Mouse (Mus musculus): Measurements from ENCODE around the gene Zfp282. TPM values are rescaled to one million over a fixed set of nuclear protein-coding genes. Genes with fewer than 3 reads are reported as not detected.
A peak's percentile ranks its signal among the peaks of the same experiment; 100 is the strongest.

The Zfp282 gene
- polyA plus RNA-seq, 1 experiment from 2014 or later: 14.5 TPM

DNA sequence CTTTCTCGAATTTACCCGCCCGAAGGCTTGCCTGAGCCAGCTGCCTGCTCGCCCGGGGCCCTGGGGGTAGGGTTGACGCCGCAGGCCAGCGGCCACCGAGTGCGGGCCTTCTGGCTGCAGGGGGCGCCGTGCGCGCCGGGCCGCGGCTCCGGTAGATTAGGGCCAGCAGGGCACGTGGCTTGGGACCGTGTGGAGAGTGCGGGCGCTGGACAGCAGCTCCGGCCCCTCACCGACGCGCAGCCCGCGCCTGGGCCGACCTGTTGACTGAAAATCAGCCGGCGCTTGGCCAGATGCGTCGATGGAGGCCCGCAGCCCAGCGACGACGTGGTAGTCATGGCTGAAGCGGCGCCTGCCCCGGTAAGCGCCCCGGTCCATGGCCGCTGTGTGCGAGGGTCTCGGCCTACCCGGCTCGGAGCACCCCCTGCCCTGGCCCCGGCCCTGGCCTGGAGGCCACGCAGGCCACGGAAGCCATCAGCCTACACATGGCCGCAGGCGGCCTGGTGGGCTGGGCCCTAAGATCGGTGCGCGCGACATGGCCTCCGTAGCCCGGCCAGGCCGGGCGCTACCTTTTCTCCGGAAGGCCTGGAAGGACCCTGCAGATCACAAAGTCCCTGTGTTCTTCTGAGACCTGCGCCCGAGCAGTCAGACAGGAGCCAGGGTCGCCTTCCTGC is 66.2 kb downstream of the Zfp282 start:
- H3K4me1 ChIP-seq (ENCODE audit: control insufficient read depth, insufficient read depth, low read length): peaks cover 3% of the 10 kb centered on the region; the same call in 1 of the 2 replicates
- H3K36me3 ChIP-seq (ENCODE audit: control insufficient read depth, insufficient read depth, low read length): peaks cover 5% of the 10 kb centered on the region
- H3K4me3 ChIP-seq (ENCODE audit: low read length): peak overlapping the region; percentile 46
- ATAC-seq (ENCODE audit: low FRiP score, low TSS enrichment): peak; percentile 96
- 12% methylated on average over 62 of the region's 64 CpGs for WGBS
- peak overlapping the region; percentile 85 for H3K4me2 ChIP-seq (replicated peaks; ENCODE audit: low read depth, low read length)
- H3K9ac ChIP-seq (ENCODE audit: low read depth, low read length): peak overlapping the region; percentile 80
- H3K27me3 ChIP-seq (ENCODE audit: control insufficient read depth, insufficient read depth, low read length): no peaks in the 10 kb centered on the region
- H3K9me3 ChIP-seq (ENCODE audit: control insufficient read depth, low read length): no peaks in the 10 kb centered on the region
- peak overlapping the region; percentile 30 for H3K27ac ChIP-seq (ENCODE audit: low read depth, low read length)

DNA sequence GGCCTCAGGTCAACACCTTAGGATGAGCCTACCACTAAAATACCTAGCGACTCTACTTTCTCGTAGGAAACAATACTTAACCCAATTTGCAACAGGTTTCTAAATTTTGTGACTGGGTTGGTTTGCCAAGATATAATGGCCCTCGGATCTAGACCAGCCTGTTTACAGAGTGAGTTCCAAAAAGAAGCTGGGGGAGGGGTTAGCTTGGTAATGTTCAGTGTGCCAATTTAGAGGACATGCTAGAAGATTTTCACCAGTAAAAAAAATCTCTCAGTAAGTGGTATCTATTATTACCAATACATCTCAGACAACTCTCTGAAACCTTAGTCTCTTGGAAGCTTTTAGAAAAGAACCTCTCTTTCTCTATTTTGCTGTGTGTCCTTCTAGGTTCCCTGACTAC is 66.7 kb downstream of the Zfp282 start:
- Histone ChIP-seq H3K27ac (ENCODE audit: low read depth, low read length) (no peak overlapping the region; the same call in 1 of the 2 replicates), H3K9ac (ENCODE audit: low read depth, low read length) (peak overlapping the region; percentile 80), H3K27me3 (ENCODE audit: control insufficient read depth, insufficient read depth, low read length) (no peaks in the 10 kb centered on the region), H3K9me3 (ENCODE audit: control insufficient read depth, low read length) (no peaks in the 10 kb centered on the region), H3K4me3 (ENCODE audit: low read length) (peak overlapping the region; percentile 46), H3K4me1 (ENCODE audit: control insufficient read depth, insufficient read depth, low read length) (peaks cover 3% of the 10 kb centered on the region; the same call in 1 of the 2 replicates), H3K36me3 (ENCODE audit: control insufficient read depth, insufficient read depth, low read length) (peaks cover 5% of the 10 kb centered on the region), H3K4me2 (replicated peaks; ENCODE audit: low read depth, low read length) (peak overlapping the region; percentile 85)
- WGBS: 78% methylated on average over 3 of the region's 3 CpGs
- ATAC-seq (ENCODE audit: low FRiP score, low TSS enrichment): no peak

DNA sequence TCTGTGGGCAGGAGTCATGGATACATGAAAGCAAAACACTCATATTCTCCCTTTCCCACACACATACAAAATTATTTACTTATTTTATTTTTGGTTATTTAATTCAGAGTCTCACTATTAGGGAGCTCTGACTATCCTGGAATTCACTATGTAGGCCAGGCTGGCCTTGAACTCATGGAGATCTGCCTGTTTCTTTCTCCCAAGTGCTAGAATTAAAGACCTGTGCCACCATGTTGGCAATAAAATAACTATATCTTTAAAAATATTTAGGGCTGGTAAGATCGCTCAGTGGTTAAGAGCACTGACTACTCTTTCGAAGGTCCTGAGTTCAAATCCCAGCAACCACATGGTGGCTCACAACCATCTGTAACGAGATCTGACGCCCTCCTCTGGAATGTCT is 70.4 kb downstream of the Zfp282 start:
- Histone ChIP-seq H3K4me3 (ENCODE audit: low read length) (no peak overlapping the region), H3K9ac (ENCODE audit: low read depth, low read length) (no peak overlapping the region), H3K27me3 (ENCODE audit: control insufficient read depth, insufficient read depth, low read length) (no peaks in the 10 kb centered on the region), H3K9me3 (ENCODE audit: control insufficient read depth, low read length) (no peaks in the 10 kb centered on the region), H3K36me3 (ENCODE audit: control insufficient read depth, insufficient read depth, low read length) (peaks cover 5% of the 10 kb centered on the region), H3K4me1 (ENCODE audit: control insufficient read depth, insufficient read depth, low read length) (peaks cover 3% of the 10 kb centered on the region; the same call in 1 of the 2 replicates), H3K27ac (ENCODE audit: low read depth, low read length) (no peak overlapping the region), H3K4me2 (replicated peaks; ENCODE audit: low read depth, low read length) (no peak overlapping the region)
- ATAC-seq (ENCODE audit: low FRiP score, low TSS enrichment): no peak
- 94% methylated on average over 4 of the region's 4 CpGs for whole genome bisulfite sequencing

DNA sequence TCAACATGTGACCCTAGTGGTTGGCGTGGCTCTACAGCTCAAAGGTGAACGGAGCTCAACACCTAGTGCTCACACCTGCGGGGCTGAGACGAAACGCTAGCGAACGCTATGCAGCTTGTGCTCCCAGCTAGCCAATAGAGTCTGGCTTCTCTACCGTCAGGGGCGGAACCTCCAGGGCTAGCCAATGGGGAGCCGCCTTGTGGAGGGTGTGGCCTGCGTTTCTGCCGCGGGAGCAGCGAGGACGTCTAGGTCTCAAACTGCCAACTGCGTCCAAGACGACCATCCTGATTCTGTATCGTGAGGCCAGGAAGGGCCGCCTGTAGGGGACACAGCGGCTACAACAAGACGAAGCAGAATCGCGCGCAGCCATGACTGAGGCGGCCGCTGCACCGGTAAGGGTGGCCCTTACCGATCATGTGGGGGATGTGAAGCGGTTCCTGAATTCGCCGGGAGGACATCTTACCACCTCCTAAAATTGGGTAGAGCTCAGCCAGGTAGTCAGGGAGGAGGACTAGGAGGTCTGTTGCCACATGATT is 76.3 kb downstream of the Zfp282 start, which contains the start of gene Zfp956:
Zfp956 (plus strand) TSS at position 200 of the 536 bp plus-strand sequence.
- Histone ChIP-seq H3K27me3 (ENCODE audit: control insufficient read depth, insufficient read depth, low read length) (no peaks in the 10 kb centered on the region), H3K27ac (ENCODE audit: low read depth, low read length) (no peak within 1 kb of the TSS), H3K4me2 (replicated peaks; ENCODE audit: low read depth, low read length) (peak within 1 kb of the TSS; percentile 69), H3K9ac (ENCODE audit: low read depth, low read length) (peak within 1 kb of the TSS; percentile 63), H3K36me3 (ENCODE audit: control insufficient read depth, insufficient read depth, low read length) (peaks cover 7% of the 10 kb centered on the region; the same call in 1 of the 2 replicates), H3K9me3 (ENCODE audit: control insufficient read depth, low read length) (no peaks in the 10 kb centered on the region), H3K4me3 (ENCODE audit: low read length) (peak within 1 kb of the TSS; percentile 59), H3K4me1 (ENCODE audit: control insufficient read depth, insufficient read depth, low read length) (no peaks in the 10 kb centered on the region)
- WGBS: under 1% methylated on average over 31 of the region's 31 CpGs
- peak; percentile 99 for ATAC-seq (ENCODE audit: low FRiP score, low TSS enrichment)

DNA sequence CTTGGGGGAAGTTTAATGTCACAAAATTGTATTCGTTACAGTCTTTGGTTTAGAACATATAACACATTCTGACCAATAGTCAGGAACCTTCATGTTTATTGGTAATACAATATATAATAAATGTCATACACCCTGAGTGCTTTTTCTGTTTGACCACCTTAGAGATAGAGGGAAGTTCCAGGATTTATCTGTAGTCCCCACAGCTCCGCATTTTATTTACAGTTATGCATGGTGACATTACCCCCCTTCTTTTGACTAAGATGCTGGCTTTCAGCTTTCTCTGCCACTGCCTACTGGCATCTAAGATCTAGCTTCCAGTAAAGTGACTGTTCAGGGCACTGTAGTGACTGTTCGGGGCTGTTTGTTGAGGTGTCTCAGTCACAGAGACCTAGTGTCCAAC is 77.4 kb downstream of the Zfp282 start:
- H3K9me3 ChIP-seq (ENCODE audit: control insufficient read depth, low read length): no peaks in the 10 kb centered on the region
- no peak overlapping the region for H3K9ac ChIP-seq (ENCODE audit: low read depth, low read length)
- H3K27me3 ChIP-seq (ENCODE audit: control insufficient read depth, insufficient read depth, low read length): no peaks in the 10 kb centered on the region
- H3K36me3 ChIP-seq (ENCODE audit: control insufficient read depth, insufficient read depth, low read length): peaks cover 7% of the 10 kb centered on the region; the same call in 1 of the 2 replicates
- no peak for ATAC-seq (ENCODE audit: low FRiP score, low TSS enrichment)
- peak overlapping the region; percentile 59; the same call in 1 of the 2 replicates for H3K4me3 ChIP-seq (ENCODE audit: low read length)
- no peak overlapping the region for H3K27ac ChIP-seq (ENCODE audit: low read depth, low read length)
- peak overlapping the region; percentile 69 for H3K4me2 ChIP-seq (replicated peaks; ENCODE audit: low read depth, low read length)
- H3K4me1 ChIP-seq (ENCODE audit: control insufficient read depth, insufficient read depth, low read length): no peaks in the 10 kb centered on the region
- 82% methylated on average over 3 of the region's 3 CpGs for WGBS

DNA sequence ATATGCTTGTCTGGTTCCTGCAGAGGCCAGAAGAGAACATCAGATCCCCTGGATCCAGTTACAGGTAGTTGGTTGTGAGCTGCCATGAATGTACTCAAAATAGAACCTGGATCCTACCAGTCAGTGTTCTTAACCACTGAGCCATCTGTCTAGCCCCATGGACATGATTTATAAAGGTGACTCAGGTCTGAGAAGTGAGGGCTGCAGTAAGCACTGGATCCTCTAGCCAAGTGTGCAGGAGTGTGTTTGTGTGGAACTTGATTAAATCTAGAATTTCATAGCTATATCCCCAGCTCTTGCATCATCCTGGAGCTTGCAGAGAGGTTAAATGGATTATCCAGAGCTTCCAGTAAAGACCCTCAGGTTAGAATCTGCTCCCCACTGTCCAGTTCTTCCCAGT is 80.8 kb downstream of the Zfp282 start:
- no peaks in the 10 kb centered on the region for H3K9me3 ChIP-seq (ENCODE audit: control insufficient read depth, low read length)
- no peak overlapping the region for H3K4me2 ChIP-seq (replicated peaks; ENCODE audit: low read depth, low read length)
- H3K27me3 ChIP-seq (ENCODE audit: control insufficient read depth, insufficient read depth, low read length): no peaks in the 10 kb centered on the region
- ATAC-seq (ENCODE audit: low FRiP score, low TSS enrichment): no peak
- H3K4me1 ChIP-seq (ENCODE audit: control insufficient read depth, insufficient read depth, low read length): no peaks in the 10 kb centered on the region
- peaks cover 22% of the 10 kb centered on the region for H3K36me3 ChIP-seq (ENCODE audit: control insufficient read depth, insufficient read depth, low read length)
- no peak overlapping the region for H3K27ac ChIP-seq (ENCODE audit: low read depth, low read length)
- H3K9ac ChIP-seq (ENCODE audit: low read depth, low read length): no peak overlapping the region
- no peak overlapping the region for H3K4me3 ChIP-seq (ENCODE audit: low read length)

Other genes starting within 250 kb of the Zfp282 start
- gene Pdia4, start 63.8 kb upstream of the Zfp282 start, polyA plus RNA-seq (2014; fragmentation: Nextera tagmentation; extraction: Ambion mirVana): 228 and 351 TPM in 2 replicates
- 2.1 and 3.1 TPM in 2 replicates for gene Zfp786, start 46.3 kb upstream of the Zfp282 start, polyA plus RNA-seq (2014; fragmentation: Nextera tagmentation; extraction: Ambion mirVana)
- gene Zfp398, start 41.5 kb upstream of the Zfp282 start, polyA plus RNA-seq (2014; fragmentation: Nextera tagmentation; extraction: Ambion mirVana): 8.6 and 11.6 TPM in 2 replicates
- gene Zfp212, start 43.3 kb downstream of the Zfp282 start, polyA plus RNA-seq (2014; fragmentation: Nextera tagmentation; extraction: Ambion mirVana): 11.6 and 15.3 TPM in 2 replicates
- 6.6 and 8.2 TPM in 2 replicates for gene Zfp956, start 76.2 kb downstream of the Zfp282 start, polyA plus RNA-seq (2014; fragmentation: Nextera tagmentation; extraction: Ambion mirVana)
- gene Zfp777, start 171.7 kb downstream of the Zfp282 start, polyA plus RNA-seq (2014; fragmentation: Nextera tagmentation; extraction: Ambion mirVana): 11.2 and 11.9 TPM in 2 replicates
- gene Zfp746, start 209.4 kb downstream of the Zfp282 start, polyA plus RNA-seq (2014; fragmentation: Nextera tagmentation; extraction: Ambion mirVana): 19.8 and 27.7 TPM in 2 replicates

Data from kidney, embryonic 14.5 days (tissue).